Mouse (Mus musculus) spleen, embryonic (tissue): ENCODE measurements around the gene Pde4b.

ENCODE experiments used
- CTCF ChIA-PET: fragments of 350-600 bp; sonication (Branson Sonifier 250); formaldehyde crosslinking; loops from one replicate; lab custom pipeline; 2022; lab: Charles Lee

Gene Pde4b

GRCm38 (mm10) chr4:102175985-102176384 is 88.6 kb downstream of the Pde4b start:
- CTCF ChIA-PET, result no interaction called here

GRCm38 (mm10) chr4:102177258-102177657 is 89.9 kb downstream of the Pde4b start:
- CTCF ChIA-PET, result no interaction called here

GRCm38 (mm10) chr4:102186888-102187287 is 99.5 kb downstream of the Pde4b start:
- CTCF ChIA-PET, result no interaction called here

- CTCF ChIA-PET, result no interaction called here
Measured at GRCm38 (mm10) chr4:102197707-102198106, 110.4 kb downstream of the Pde4b start.

GRCm38 (mm10) chr4:102209773-102210172 is 122.4 kb downstream of the Pde4b start:
- CTCF ChIA-PET, result no interaction called here

- CTCF ChIA-PET, result no interaction called here
Measured at GRCm38 (mm10) chr4:102226700-102227099, 139.4 kb downstream of the Pde4b start.

- CTCF ChIA-PET, result interaction anchor here (0.6 kb wide), 1 partner anchor 1918 kb away, joined by 3 read pairs; no protein-coding TSS in a partner anchor
Measured at GRCm38 (mm10) chr4:102228953-102229586, 141.7 kb downstream of the Pde4b start.

- CTCF ChIA-PET, result no interaction called here
Measured at GRCm38 (mm10) chr4:102230898-102231297, 143.6 kb downstream of the Pde4b start.

GRCm38 (mm10) chr4:102233633-102234032 is 146.3 kb downstream of the Pde4b start:
- CTCF ChIA-PET, result no interaction called here

- CTCF ChIA-PET, result no interaction called here
Measured at GRCm38 (mm10) chr4:102235151-102235550, 147.8 kb downstream of the Pde4b start.

- CTCF ChIA-PET, result no interaction called here
Measured at GRCm38 (mm10) chr4:102239102-102239501, 151.8 kb downstream of the Pde4b start.

- CTCF ChIA-PET, result no interaction called here
Measured at GRCm38 (mm10) chr4:102239657-102240390, 152.5 kb downstream of the Pde4b start.

- CTCF ChIA-PET, result no interaction called here
Measured at GRCm38 (mm10) chr4:102240754-102241427, 153.5 kb downstream of the Pde4b start.

- CTCF ChIA-PET, result no interaction called here
Measured at GRCm38 (mm10) chr4:102253994-102254393, 166.7 kb downstream of the Pde4b start.

- CTCF ChIA-PET, result no interaction called here
Measured at GRCm38 (mm10) chr4:102254466-102255294, 167.3 kb downstream of the Pde4b start.

GRCm38 (mm10) chr4:102255295-102255670 is 167.9 kb downstream of the Pde4b start:
- CTCF ChIA-PET, result no interaction called here

- CTCF ChIA-PET, result no interaction called here
Measured at GRCm38 (mm10) chr4:102256170-102256960, 169.0 kb downstream of the Pde4b start.

- CTCF ChIA-PET, result no interaction called here
Measured at GRCm38 (mm10) chr4:102260216-102260615, 172.9 kb downstream of the Pde4b start.

GRCm38 (mm10) chr4:102272313-102272712 is 185.0 kb downstream of the Pde4b start:
- CTCF ChIA-PET, result no interaction called here

- CTCF ChIA-PET, result no interaction called here
Measured at GRCm38 (mm10) chr4:102272749-102273148, 185.4 kb downstream of the Pde4b start.

- CTCF ChIA-PET, result interaction anchor here (0.7 kb wide), 1 partner anchor 1147 kb away, joined by 4 read pairs; no protein-coding TSS in a partner anchor
Measured at GRCm38 (mm10) chr4:102275716-102276115, 188.4 kb downstream of the Pde4b start.
